Mouse (Mus musculus): ENCODE results near the gene Fus.
"Not testable (repeated sequence)": the region's sequence is repeated elsewhere in the genome, so short reads cannot be mapped to it uniquely, and the experiment has no call there.

Gene Fus

DNA sequence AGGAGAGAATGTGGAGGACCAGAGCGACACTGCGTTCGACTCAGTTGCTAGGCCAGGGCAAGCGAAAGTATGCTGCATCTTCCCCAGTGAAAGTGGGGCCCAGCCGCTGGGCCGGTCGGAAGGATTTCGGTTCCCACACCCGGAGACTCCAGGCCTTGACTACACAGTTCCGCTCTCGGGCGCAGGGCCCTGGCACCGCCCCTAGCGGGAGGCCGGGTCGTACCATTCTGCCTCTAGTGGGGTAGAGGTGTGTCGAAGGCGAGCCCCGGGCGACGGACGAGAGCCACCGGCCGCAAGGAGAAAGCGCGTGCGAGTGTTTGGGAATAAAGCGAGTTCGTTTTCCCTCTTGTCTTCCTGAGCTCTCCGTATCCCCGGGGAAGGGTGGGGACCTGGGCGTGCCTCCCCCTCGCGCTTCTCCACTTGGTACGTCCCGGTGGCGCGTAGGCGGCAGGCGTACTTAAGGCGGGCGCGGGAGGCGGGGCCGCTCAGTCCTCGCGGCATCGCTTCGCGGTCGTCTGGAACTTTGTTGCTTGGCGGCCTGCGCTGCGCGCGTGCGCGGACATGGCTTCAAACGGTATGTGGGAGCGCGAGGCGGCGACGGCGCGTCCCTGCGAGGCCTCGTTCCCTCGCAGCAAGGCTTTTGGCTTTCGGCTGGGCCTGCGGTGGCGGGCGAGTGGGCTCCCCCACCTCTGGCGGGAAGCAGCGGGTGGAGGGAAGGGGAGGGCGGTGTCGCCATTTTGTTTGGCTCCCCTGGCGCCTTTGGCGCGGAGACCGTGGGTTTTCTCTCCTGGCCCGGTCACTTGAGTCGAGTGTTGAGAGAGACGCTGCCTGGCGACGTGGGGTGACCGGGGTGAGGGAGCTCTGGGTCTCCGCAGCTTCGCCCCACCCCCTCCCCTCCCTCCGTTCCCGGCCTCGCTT lies at the start of gene Fus:
Gene Fus, plus strand, starts transcription at position 454 of the 918 bp plus-strand sequence.
- peak; percentile 96 for DNase-seq (ENCODE audit: low spot score)

DNA sequence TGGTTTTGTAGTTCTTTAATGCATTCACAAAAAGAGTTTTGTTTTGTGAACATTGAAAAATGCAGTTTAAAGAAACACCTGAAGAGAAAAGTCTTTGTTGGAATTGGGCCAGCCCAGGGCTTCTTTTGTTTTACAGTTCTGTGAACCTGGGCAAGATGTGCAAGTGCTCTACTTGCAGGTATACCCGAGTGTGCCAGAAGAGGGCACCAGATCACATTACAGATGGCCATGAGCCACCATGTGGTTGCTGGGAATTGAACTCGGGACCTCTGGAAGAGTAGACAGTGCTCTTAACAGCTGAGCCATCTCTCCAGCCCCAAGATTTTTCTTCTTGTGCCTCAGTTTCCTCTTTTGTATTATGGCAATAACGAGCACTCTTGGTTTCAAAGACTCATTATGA lies 49.1 kb upstream of the Fus start:
- peak; percentile 41 for DNase-seq (ENCODE audit: low spot score)

DNA sequence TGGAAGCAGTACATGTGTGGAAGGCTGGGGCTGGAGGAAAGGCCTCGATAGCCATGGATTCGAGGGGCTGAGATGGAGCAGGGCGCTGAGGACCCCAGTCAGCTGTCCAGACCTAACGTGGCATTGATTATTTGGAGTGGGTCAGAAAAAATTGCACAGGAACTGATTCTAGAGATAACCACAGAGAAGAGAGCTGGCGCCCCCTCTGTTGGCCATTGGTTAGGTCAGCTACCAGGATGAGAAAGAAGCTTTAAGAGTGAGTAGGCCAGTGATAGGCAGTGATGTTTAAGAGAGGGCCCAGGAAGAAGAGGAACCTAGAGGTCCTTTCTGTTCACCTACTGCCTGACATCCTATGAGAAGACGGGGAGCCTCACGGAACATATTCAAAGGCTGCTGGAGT lies 48.0 kb upstream of the Fus start:
- DNase-seq (ENCODE audit: low spot score), result peak; percentile 30

DNA sequence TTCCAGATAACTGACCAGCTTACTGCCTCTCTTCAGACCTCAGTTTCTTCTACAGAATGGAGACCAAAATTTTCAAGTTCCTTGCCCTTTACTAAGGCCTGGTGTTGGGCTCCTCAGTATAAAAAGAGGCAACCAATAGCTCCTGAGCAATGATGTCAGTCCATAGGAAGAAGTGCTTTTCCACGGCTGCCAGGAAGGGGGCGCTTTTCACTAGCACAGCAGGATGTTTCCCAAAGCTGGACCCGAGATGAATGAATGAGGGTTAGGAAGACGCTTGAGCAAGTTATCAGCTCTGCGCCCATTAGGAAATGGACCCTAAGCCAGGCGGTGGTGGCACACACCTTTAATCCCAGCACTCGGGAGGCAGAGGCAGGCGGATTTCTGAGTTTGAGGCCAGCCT lies 45.7 kb upstream of the Fus start:
- DNase-seq (ENCODE audit: low spot score), result peak; percentile 33

DNA sequence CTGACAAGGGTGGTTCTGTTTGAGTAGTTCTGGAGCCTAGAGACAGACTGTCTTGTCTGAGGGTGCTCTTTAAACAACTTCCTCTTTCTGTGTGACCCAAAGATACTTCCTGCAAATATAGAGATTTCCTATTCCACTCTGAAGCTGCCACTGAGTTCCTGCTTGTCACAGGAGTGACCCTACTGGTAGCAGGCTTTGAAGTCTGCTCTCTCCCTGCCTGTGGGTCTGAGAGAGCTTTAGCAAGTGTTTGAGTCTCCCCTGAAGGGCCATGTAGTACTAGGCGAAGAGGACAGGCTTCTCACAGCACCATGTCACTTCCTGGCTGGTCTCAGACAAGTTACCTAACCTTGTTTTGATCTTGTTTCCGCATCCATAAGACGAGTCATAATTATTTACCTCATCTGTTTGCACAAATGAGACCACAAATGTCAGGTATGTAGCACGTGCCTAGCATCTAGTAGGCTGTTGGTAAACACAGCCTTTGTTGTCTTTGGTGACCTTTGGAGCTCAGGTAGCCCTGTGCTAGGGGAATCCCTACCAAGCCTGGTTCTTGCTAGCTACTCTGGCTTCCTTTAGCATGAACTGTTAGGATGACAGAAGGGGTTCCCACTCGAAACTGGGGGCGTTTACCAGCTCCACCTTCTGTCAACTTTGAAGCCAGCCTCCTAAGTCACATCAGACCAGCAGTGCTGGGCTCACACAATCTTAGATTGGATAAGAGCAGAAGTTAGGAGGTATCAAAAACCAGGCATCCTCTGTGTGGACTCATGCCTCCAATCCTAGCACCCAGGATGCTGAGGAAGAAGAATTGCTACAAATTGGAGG lies 44.6 kb upstream of the Fus start:
- DNase-seq (ENCODE audit: low spot score), result no peak

DNA sequence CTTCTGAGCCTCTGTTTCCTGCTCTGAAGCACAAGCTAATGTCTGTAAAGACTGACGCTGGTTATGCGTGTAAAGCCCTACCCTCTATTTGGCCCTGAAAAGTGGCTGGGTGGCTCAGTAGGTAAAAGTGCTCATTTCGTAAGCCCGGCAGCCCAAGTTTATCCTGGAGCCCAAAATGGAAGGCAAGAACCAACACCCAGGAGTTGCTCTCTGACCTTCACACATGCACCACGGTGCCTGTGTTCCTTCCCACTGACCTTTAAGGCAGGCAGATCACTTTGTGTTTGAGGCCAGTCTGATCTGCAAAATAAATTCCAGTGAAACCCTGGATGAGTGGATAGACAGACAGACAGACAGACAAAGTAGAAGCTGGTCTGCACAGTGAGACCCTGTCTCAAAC lies 43.5 kb upstream of the Fus start:
- DNase-seq (ENCODE audit: low spot score), result no peak

DNA sequence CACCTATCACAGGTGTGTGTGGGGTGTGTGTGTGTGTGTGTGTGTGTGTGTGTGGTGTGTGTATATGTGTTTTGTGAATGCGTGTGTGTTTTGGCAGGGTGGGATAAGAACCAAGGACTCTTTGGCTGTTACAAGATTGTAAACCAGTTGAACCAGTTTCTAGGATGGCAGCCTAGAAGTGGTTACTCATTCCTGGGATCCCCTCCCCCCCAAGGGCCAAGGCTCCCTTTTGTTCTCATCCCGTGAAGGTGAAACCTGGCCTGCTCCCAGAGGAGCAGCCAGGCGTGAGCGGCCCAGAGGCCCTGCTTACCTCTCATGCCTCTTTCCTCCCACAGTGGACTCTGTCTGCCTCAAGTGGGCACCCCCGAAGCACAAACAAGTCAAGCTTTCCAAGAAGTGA lies 42.0 kb upstream of the Fus start:
- DNase-seq (ENCODE audit: low spot score), result no peak

DNA sequence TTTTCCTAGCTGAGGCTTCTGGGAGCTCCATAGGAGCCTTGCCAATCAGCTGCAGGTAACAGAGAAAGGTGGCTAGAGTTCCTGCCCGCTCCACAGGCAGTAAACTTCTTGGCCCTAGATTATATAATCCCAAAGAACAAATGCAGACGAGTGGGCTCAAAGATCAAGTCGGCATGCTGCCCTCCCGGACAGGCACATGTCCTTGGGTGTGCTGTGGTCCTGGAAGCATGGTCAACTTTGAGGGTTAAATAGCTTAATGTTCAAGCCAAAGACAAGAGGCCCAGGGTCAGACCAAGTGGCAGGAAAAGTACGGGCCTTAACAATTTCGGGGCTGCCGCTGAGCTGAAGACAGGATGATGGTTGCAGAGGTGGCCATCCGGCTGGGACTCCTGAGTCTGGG lies 41.2 kb upstream of the Fus start:
- DNase-seq (ENCODE audit: low spot score), result no peak

DNA sequence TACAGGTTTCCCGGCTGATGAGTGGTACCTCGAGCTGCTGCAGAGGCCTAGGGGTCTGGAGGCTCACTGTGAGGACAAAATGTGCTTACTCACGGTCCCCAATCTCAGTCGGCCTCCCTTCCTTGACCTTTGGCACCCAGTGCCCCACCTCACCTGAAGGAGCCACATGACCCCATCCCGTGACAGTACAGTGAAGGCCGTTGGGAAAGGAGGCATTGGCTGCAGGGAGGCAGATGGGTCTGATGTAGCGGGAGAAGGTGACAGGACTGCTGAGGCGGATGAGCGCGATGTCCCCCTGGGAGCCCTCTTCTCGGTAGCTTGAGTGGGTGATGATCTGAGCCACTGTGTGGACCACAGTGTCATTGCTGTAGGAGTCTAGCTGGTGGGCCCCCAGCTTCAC lies 40.4 kb upstream of the Fus start:
- no peak for DNase-seq (ENCODE audit: low spot score)

DNA sequence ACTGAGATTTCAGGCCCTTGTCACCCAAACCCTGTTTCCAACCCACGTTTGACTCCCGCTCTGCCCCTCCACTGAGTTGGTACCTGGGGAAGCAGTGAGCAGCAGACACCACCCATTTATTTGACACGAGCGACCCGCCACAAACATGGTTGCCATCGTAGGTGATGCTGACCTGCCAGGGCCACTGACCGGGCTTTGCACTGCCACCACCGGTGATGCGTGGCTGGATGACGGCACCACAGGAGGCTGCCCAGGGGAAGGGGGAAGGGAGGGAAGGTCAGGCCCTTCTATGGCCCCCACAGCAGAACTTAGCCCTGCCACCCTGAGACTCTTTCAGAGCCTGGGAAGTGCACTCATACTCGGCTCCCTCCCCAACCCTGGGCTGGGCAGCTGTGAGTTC lies 39.5 kb upstream of the Fus start:
- DNase-seq (ENCODE audit: low spot score), result no peak

DNA sequence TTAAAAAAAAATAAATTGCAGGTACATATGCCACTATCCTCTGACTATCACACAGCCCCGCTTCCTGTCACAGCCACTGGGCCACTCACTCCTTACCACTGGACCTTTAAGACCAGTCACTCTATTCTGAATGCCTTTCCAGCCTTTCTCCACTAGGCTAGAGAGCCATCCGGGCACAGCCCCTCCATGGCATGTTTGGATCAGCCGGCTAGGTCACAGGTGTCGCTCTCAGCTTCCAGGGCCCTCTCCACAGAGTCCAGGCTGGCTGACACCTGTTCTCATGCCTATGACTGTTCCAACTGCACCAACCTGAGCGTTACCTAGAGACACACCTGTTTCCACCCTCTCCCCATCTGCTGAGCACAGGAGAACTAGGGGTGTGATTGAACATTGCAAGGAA lies 38.7 kb upstream of the Fus start:
- DNase-seq (ENCODE audit: low spot score), result no peak

DNA sequence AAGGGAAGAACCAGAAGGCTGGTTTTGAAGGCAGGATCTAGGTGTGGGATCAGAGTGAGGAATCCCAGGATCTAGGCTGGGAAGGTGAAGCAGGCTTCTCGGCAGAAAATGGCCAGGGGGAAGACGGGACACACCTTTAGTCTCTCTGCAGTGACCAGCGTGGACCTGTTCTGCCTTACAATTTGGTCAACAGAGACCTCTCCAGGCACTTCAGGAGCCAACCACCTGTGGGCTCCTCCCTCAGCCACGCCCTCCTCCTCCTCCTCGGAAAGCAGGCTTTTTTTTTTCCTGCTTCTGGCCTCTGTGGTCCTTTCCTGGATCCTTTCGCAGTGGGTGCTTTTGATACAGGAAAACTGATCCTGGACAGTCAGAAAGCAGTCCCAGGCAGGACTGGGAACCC lies 37.3 kb upstream of the Fus start, which contains the start of gene Prss8:
Gene Prss8, minus strand, starts transcription at position 182 of the 400 bp plus-strand sequence.
- DNase-seq (ENCODE audit: low spot score), result no peak

DNA sequence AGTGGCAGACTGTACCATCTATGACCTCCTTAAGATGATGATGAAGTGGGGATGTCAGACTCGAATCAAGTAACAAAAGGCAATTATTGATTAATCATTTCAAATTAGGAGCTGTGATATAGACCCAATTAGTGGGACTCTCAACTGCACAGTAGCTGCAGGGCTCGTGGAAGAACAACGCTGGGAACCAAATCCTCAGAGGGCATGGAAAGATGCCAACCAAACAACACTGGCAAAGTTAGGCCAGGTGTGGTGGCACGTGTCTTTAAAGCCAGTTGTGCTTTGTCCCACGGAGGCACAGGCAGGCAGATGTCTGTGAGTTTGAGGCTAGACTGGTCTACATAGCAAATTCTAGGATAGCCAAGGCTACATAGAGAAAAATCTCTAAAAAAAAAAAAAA lies 36.6 kb upstream of the Fus start:
- DNase-seq (ENCODE audit: low spot score), result no peak

DNA sequence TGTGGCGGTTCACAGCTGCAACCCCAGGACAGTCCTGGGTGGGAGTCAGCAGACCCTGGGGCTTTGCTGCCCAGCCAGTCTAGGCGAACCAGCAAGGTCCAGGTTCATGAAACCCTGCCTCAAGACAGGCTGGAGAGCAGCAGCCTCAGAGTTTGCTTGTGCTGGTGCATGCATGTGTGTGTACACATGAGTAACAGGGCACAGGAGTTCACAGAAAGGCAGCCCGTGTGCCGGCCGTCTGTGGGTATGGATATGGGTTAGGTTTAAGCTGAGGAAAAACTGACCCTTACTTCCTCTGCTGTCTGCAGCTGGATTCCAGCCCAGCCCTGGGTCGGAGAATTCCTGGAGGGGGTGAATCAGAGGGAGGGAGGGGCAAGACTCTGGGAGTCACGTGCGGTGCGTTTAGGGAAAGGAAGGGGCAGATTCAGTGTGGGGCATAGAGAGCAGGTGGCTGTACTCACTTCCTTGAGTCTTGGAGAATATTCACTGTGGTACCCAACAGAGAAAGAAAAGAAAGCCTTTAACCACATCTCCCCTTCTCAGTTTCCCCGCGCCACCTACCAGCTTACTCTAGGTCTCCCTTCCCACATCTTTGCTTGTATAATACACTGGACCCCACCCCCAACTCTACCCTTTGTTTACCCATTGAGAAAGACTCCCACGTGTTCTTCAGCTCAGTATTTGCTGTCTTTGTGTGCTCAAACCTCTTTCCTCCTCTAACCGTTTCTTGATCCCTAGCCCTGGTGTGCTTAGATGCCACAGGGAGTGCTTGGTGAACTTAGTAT lies 35.7 kb upstream of the Fus start:
- DNase-seq (ENCODE audit: low spot score), result peak; percentile 46

DNA sequence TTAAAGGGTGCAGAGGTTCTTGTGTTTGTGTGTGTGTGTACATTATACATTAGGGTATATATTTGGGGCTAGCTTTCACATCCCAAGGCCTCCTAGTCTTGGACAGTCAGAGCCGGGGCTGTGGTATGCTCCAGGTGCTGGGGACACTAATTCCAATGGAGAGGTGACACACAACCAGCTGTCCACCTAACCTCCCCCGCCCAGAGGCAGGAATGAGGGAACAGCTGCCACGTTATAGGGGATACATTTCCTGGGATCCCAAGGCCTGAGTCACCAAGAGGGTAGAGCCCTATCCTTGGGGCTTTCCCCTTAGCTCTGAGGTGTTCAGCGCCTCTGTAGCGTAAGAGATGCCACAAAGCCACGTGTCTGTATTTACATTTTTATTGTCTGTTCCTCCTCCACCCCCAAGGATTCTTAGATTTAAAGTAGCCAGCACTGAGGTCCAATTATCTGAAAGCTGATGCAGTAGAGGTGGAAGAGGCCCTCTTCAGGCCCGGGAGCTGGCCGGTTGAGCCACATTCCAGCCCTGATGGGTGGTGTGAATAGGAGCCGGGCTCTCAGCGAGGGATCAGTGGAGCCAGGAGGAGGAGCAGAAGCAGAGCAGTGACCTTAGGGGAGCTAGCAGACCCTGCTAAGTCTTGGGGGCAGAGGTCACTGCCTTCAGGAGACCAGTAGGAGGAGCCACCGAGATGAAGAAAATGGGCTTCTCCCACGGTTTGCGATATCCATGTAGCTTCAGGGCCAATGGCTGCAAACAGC lies 34.8 kb upstream of the Fus start:
- no peak for DNase-seq (ENCODE audit: low spot score)

DNA sequence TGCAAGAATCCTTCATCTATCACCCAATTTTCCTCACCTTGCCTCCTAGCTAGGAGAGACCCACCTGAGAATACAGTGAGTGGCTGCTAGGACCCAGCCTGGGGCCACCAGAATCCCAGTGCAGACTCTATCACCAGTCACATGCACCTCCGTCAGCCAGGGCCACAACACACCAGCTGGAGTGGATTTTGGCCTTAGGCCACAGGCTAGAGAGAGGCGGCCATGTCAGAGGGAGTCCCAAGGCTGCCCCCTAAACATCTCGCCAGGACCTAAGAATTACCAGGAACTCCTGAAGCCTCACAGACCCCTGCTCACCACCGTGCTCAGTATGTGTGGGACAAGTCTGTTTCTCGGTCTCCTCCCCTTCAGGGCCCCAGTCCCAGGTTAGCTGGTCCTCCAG lies 33.2 kb upstream of the Fus start:
- DNase-seq (ENCODE audit: low spot score), result no peak

DNA sequence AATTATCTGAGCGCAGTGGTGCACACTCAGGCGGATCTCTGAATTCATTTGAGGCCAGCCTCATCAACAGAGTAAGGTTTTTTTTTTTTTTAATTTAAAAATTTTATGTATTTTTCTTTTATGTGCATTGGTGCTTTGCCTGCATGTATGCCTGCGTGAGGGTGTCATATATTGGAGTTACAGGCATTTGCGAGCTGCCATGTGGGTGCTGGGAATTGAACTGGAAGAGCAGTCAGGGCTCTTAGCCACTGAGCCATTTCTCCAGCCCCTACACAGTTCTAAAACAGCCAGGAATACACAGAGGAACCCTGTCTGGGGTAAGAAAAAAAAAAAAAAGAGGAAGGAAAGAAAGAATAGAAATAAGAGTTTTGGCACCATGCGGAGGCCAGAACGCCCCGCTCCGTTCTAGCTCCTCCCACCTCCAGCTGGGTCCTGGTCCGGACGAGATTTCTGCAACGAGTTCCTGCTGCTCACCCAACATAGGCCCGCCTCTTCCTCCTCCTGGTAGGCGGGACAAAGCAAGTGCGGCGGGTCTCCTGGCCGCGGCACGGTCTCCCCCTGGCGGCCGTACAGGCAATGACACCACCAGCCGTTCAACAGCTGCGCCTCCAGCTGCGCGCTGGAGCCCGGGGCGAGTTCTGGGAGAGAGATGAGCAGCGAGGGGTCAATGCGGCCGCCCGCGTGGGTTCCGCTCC lies 32.1 kb upstream of the Fus start:
- DNase-seq (ENCODE audit: low spot score), result peak; percentile 97

DNA sequence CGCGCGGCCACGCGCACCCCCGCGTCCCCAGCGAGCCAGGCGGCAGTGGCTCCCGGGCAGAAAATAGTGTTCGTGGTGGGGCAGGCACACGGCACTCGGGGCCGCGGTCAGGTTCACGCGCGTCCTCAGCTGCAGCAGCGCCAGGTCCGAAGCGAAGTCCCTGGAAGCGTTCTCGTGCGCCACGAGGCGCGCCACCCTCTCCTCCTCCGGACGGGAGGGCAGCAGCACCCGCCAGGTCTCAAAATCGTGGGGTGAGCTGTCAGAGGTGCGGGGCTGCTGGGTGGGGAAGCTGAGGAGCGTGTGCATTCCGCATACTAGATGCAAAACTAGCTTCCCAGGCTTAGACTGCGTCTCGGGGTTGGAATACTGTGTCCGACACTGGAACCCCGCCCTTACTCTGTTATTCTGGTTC lies 31.5 kb upstream of the Fus start:
- DNase-seq (ENCODE audit: low spot score), result no peak

DNA sequence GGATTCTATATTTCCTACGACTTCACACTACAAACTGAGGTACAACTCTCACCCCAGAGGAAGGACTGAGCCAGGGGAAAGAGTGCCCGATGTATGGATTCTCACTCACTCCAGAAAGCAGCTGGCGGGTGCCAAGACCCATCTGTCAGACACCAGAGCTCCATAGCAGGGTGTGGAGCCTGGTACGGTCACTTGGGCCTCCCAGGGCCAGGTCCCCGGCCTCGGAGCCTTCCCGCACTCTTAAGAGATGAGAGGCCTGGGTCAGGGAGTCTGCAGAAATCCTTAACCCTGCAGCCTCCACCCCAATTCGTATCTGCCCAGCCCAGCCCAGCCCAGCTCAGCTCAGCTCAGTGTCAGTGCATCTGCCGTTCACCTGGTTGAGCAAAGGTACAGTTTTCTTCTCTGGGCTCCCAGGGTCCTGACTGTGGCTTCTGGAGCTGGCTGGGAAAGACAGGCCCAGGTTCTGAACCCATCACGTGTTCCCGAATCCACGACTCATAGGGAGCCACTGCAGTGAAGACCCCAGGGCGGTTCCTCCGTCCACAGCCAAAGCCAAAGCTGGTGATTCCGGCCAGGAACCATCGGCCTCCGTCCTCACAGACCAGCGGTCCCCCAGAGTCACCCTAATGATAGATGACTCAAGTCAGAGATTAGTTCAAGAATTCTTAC lies 30.9 kb upstream of the Fus start:
- DNase-seq (ENCODE audit: low spot score), result no peak

DNA sequence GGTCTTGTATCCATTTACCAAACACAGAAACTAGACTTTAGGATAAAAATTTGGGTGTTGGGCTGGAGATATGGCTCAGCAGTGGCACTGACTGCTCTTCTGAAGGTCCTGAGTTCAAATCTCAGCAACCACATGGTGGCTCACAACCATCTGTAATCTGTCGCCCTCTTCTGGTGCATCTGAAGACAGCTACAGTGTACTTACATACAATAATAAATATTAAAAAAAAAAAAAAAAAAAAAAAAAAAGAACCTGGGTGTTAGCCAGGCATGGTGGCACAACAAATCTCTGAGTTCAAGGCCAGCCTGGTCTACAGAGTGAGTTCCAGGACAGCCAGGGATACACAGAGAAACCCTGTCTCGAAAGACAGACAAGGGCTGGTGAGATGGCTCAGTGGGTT lies 25.2 kb upstream of the Fus start:
- DNase-seq (ENCODE audit: low spot score), result not testable (repeated sequence)
